Mouse (Mus musculus): ENCODE data around the gene Prep. TPM values are rescaled to one million over a fixed set of nuclear protein-coding genes. Genes with fewer than 3 reads are reported as not detected.
"Not testable (repeated sequence)": the region's sequence is repeated elsewhere in the genome, so short reads cannot be mapped to it uniquely, and the experiment has no call there.

Prep gene
- polyA plus RNA-seq, 1 experiment from 2014 or later = 9.2 TPM

GRCm38 (mm10) chr10:45084002-45084401 is 17.0 kb downstream of the Prep start:
- WGBS (ENCODE audit: insufficient replicate concordance) = 62% methylated on average over 7 of the region's 7 CpGs
- not testable (repeated sequence) for H3K27me3 ChIP-seq (ENCODE audit: control insufficient read depth, insufficient read depth, low read depth, low read length); H3K27ac ChIP-seq (ENCODE audit: low read length); H3K4me3 ChIP-seq (ENCODE audit: low read depth, low read length); H3K4me2 ChIP-seq (ENCODE audit: low read depth, low read length); H3K9me3 ChIP-seq (replicated peaks; ENCODE audit: control insufficient read depth, low read length); H3K36me3 ChIP-seq (ENCODE audit: control insufficient read depth, insufficient read depth); H3K9ac ChIP-seq (ENCODE audit: low read depth, low read length); H3K4me1 ChIP-seq (ENCODE audit: control insufficient read depth, low read depth, low read length); ATAC-seq (ENCODE audit: low read depth)

GRCm38 (mm10) chr10:45084471-45084870 is 17.5 kb downstream of the Prep start:
- Histone ChIP-seq H3K9ac (ENCODE audit: low read depth, low read length) (no peak overlapping the region), H3K9me3 (replicated peaks; ENCODE audit: control insufficient read depth, low read length) (no peaks in the 10 kb centered on the region), H3K27me3 (ENCODE audit: control insufficient read depth, insufficient read depth, low read depth, low read length) (no peaks in the 10 kb centered on the region), H3K4me1 (ENCODE audit: control insufficient read depth, low read depth, low read length) (no peaks in the 10 kb centered on the region; the same call in 1 of the 2 replicates), H3K36me3 (ENCODE audit: control insufficient read depth, insufficient read depth) (no peaks in the 10 kb centered on the region), H3K27ac (ENCODE audit: low read length) (no peak overlapping the region), H3K4me3 (ENCODE audit: low read depth, low read length) (no peak overlapping the region), H3K4me2 (ENCODE audit: low read depth, low read length) (no peak overlapping the region)
- WGBS (ENCODE audit: insufficient replicate concordance) = 67% methylated on average over 3 of the region's 3 CpGs
- ATAC-seq (ENCODE audit: low read depth) = no peak

DNA sequence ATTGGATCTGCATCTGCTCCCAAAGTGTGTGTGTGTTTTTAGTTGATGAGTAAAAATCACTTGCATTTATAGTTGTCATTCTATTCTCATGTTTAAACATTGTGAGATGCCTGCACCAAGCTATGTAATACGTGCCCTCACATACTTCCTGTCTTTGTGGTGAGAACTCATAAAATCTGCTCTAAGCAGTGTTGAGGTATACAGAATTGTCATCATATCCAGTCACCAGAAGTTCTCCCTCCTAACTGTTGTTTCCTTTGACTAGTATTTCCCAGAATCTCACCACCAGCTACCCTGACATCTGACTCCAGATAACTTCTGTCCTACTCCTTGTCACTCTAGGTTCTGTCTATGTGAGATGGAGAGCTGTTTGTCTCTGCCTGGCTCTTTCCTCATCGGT is 18.3 kb downstream of the Prep start:
- H3K27me3 ChIP-seq (ENCODE audit: control insufficient read depth, insufficient read depth, low read depth, low read length) = no peaks in the 10 kb centered on the region
- ATAC-seq (ENCODE audit: low read depth) = no peak
- 53% methylated on average over 2 of the region's 2 CpGs for WGBS (ENCODE audit: insufficient replicate concordance)

GRCm38 (mm10) chr10:45086637-45087036 is 19.6 kb downstream of the Prep start:
- Histone ChIP-seq H3K9ac (ENCODE audit: low read depth, low read length) (no peak overlapping the region), H3K27me3 (ENCODE audit: control insufficient read depth, insufficient read depth, low read depth, low read length) (no peaks in the 10 kb centered on the region), H3K4me2 (ENCODE audit: low read depth, low read length) (no peak overlapping the region), H3K36me3 (ENCODE audit: control insufficient read depth, insufficient read depth) (no peaks in the 10 kb centered on the region), H3K4me3 (ENCODE audit: low read depth, low read length) (no peak overlapping the region), H3K4me1 (ENCODE audit: control insufficient read depth, low read depth, low read length) (no peaks in the 10 kb centered on the region; the same call in 1 of the 2 replicates), H3K9me3 (replicated peaks; ENCODE audit: control insufficient read depth, low read length) (no peaks in the 10 kb centered on the region), H3K27ac (ENCODE audit: low read length) (no peak overlapping the region)
- 42% methylated on average over 5 of the region's 5 CpGs for WGBS (ENCODE audit: insufficient replicate concordance)
- no peak for ATAC-seq (ENCODE audit: low read depth)

More for the DNA sequence above, 18.3 kb downstream of the Prep start:
- Histone ChIP-seq H3K4me1 (ENCODE audit: control insufficient read depth, low read depth, low read length) (no peaks in the 10 kb centered on the region; the same call in 1 of the 2 replicates), H3K36me3 (ENCODE audit: control insufficient read depth, insufficient read depth) (no peaks in the 10 kb centered on the region), H3K4me2 (ENCODE audit: low read depth, low read length) (no peak overlapping the region), H3K9ac (ENCODE audit: low read depth, low read length) (no peak overlapping the region), H3K9me3 (replicated peaks; ENCODE audit: control insufficient read depth, low read length) (no peaks in the 10 kb centered on the region), H3K4me3 (ENCODE audit: low read depth, low read length) (no peak overlapping the region), H3K27ac (ENCODE audit: low read length) (no peak overlapping the region)

DNA sequence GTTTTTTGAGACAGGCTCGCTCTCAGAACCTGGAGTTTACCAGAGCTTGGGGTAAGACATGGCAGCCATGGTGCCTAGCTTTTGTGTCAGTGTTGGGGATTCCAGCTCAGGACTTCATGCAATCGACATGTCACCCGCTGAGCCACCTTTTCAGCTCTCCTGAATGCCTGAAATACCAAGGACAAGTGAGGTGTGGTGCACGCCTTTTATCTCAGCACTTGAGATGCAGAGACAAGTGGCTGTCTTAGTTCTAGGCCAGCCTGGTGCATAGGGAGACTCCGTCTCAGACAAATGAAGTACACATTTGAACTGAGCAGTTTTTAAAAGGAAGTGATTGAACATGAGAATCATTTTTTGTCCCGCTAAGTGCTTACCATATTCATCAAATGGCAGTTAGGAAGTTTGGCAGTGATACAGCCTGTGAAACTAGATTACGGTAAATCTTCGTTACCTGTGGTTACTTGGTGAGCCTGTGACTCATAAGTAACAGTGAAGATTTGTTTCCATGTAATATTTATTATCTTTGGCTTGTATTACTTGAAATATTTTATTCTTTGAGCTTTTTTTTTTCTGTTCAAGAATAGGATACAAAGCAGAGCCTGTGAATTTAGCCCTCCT is 24.6 kb downstream of the Prep start:
- no peak for ATAC-seq (ENCODE audit: low read depth)
- peaks cover 7% of the 10 kb centered on the region; the same call in 1 of the 2 replicates for H3K36me3 ChIP-seq (ENCODE audit: control insufficient read depth, insufficient read depth)

GRCm38 (mm10) chr10:45092080-45093056 is 25.4 kb downstream of the Prep start:
- ATAC-seq (ENCODE audit: low read depth) = no peak
- H3K36me3 ChIP-seq (ENCODE audit: control insufficient read depth, insufficient read depth) = peaks cover 7% of the 10 kb centered on the region; the same call in 1 of the 2 replicates
- H3K4me2 ChIP-seq (ENCODE audit: low read depth, low read length) = no peak overlapping the region
- no peaks in the 10 kb centered on the region for H3K27me3 ChIP-seq (ENCODE audit: control insufficient read depth, insufficient read depth, low read depth, low read length)
- H3K9me3 ChIP-seq (replicated peaks; ENCODE audit: control insufficient read depth, low read length) = no peaks in the 10 kb centered on the region
- no peak overlapping the region for H3K27ac ChIP-seq (ENCODE audit: low read length)
- H3K4me3 ChIP-seq (ENCODE audit: low read depth, low read length) = no peak overlapping the region
- no peaks in the 10 kb centered on the region for H3K4me1 ChIP-seq (ENCODE audit: control insufficient read depth, low read depth, low read length)
- H3K9ac ChIP-seq (ENCODE audit: low read depth, low read length) = no peak overlapping the region
- WGBS (ENCODE audit: insufficient replicate concordance) = 79% methylated on average over 12 of the region's 12 CpGs

More for the DNA sequence above, 24.6 kb downstream of the Prep start:
- Histone ChIP-seq H3K4me2 (ENCODE audit: low read depth, low read length) (no peak overlapping the region), H3K27ac (ENCODE audit: low read length) (no peak overlapping the region), H3K27me3 (ENCODE audit: control insufficient read depth, insufficient read depth, low read depth, low read length) (no peaks in the 10 kb centered on the region), H3K4me3 (ENCODE audit: low read depth, low read length) (no peak overlapping the region), H3K4me1 (ENCODE audit: control insufficient read depth, low read depth, low read length) (no peaks in the 10 kb centered on the region), H3K9ac (ENCODE audit: low read depth, low read length) (no peak overlapping the region), H3K9me3 (replicated peaks; ENCODE audit: control insufficient read depth, low read length) (no peaks in the 10 kb centered on the region)
- WGBS (ENCODE audit: insufficient replicate concordance) = 70% methylated on average over 8 of the region's 8 CpGs

GRCm38 (mm10) chr10:45098751-45099150 is 31.7 kb downstream of the Prep start:
- H3K27ac ChIP-seq (ENCODE audit: low read length) = no peak overlapping the region
- H3K36me3 ChIP-seq (ENCODE audit: control insufficient read depth, insufficient read depth) = peaks cover 11% of the 10 kb centered on the region
- ATAC-seq (ENCODE audit: low read depth) = no peak
- H3K9me3 ChIP-seq (replicated peaks; ENCODE audit: control insufficient read depth, low read length) = no peaks in the 10 kb centered on the region
- H3K4me3 ChIP-seq (ENCODE audit: low read depth, low read length) = no peak overlapping the region
- no peaks in the 10 kb centered on the region for H3K4me1 ChIP-seq (ENCODE audit: control insufficient read depth, low read depth, low read length)
- WGBS (ENCODE audit: insufficient replicate concordance) = 77% methylated on average over 2 of the region's 2 CpGs
- H3K4me2 ChIP-seq (ENCODE audit: low read depth, low read length) = no peak overlapping the region
- H3K9ac ChIP-seq (ENCODE audit: low read depth, low read length) = no peak overlapping the region
- no peaks in the 10 kb centered on the region for H3K27me3 ChIP-seq (ENCODE audit: control insufficient read depth, insufficient read depth, low read depth, low read length)

DNA sequence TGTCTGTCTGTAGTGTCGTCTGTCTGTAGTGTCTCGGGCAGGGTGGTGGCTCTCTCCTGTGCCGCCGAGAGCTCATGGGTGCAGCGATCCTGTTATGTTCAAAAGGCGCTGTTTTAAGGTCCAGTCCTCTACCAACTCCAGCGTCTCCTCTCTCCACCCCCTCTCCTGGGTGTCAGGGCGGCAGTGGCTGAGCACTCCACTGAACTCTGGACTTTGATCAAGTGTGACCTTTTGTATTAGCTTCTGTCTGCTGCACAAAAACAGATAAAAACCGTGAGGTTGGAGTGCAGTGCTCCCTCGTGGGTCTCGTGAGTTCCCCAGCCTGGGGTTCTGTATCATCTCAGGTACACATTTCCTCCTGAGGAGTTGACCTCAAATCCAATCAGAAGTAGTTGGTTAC is 33.5 kb downstream of the Prep start:
- Histone ChIP-seq H3K27me3 (ENCODE audit: control insufficient read depth, insufficient read depth, low read depth, low read length) (no peaks in the 10 kb centered on the region), H3K36me3 (ENCODE audit: control insufficient read depth, insufficient read depth) (peaks cover 8% of the 10 kb centered on the region), H3K27ac (ENCODE audit: low read length) (peak overlapping the region; percentile 70), H3K9me3 (replicated peaks; ENCODE audit: control insufficient read depth, low read length) (no peaks in the 10 kb centered on the region), H3K4me2 (ENCODE audit: low read depth, low read length) (no peak overlapping the region), H3K4me1 (ENCODE audit: control insufficient read depth, low read depth, low read length) (no peaks in the 10 kb centered on the region), H3K4me3 (ENCODE audit: low read depth, low read length) (no peak overlapping the region), H3K9ac (ENCODE audit: low read depth, low read length) (no peak overlapping the region)
- 61% methylated on average over 11 of the region's 11 CpGs for WGBS (ENCODE audit: insufficient replicate concordance)
- peak; percentile 72 for ATAC-seq (ENCODE audit: low read depth)

DNA sequence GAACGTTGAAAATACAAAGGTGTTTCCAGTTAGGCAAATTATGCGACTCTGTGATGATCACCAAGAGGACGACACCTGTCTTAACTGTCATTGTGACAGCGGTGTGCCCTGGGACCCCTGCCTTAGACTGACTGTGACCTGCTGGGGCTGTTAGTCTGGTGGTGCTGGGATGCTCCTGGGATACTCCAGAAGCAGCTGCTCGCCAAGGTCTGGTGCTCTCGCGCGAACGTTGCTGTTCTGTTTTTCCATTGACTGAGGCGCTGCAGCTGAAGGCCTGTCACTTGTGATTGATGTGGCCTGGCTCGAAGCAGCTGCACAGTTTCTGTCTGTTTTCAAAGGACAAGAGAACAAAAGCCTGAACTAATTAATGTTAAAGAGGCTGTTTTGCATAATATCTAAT is 36.2 kb downstream of the Prep start:
- 72% methylated on average over 11 of the region's 11 CpGs for WGBS (ENCODE audit: insufficient replicate concordance)
- H3K36me3 ChIP-seq (ENCODE audit: control insufficient read depth, insufficient read depth) = peaks cover 6% of the 10 kb centered on the region
- H3K9ac ChIP-seq (ENCODE audit: low read depth, low read length) = no peak overlapping the region
- H3K4me1 ChIP-seq (ENCODE audit: control insufficient read depth, low read depth, low read length) = no peaks in the 10 kb centered on the region
- H3K4me3 ChIP-seq (ENCODE audit: low read depth, low read length) = no peak overlapping the region
- no peaks in the 10 kb centered on the region for H3K27me3 ChIP-seq (ENCODE audit: control insufficient read depth, insufficient read depth, low read depth, low read length)
- ATAC-seq (ENCODE audit: low read depth) = no peak
- no peaks in the 10 kb centered on the region for H3K9me3 ChIP-seq (replicated peaks; ENCODE audit: control insufficient read depth, low read length)
- no peak overlapping the region for H3K27ac ChIP-seq (ENCODE audit: low read length)
- no peak overlapping the region for H3K4me2 ChIP-seq (ENCODE audit: low read depth, low read length)

Data from liver, embryonic 16.5 days (tissue).